Mouse (Mus musculus): ENCODE measurements around the gene Retreg3.

DNA sequence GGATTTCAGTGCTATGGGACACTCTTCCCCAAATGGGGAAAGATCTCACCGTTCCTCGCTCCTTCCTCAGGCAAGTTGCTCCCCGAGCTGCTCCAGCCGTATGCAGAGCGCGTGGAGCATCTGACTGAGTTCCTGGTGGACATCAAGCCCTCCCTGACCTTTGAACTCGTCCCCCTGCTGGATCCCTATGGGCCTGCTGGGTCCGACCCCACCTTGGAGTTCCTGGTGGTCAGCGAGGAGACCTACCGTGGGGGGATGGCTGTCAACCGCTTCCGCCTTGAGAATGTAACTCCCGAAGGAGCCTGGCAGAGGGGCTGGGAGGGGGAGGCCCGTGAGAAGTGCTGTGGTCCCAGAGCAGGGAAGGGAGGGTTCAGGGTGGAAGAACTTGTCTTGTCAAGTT lies 35.4 kb downstream of the Retreg3 start:
- TF ChIP-seq CTCF (IDR thresholded peaks at IDR 0.05; ENCODE audit: insufficient read depth, low read depth, low read length) (no peak), POLR2A (IDR thresholded peaks at IDR 0.05; ENCODE audit: insufficient read depth, low read depth, low read length) (no peak)
